Mouse (Mus musculus) megakaryocyte progenitor cell, adult 5-6 weeks (primary cell): ENCODE measurements at regions not wholly inside any gene's neighbourhood (a gene's known extent, or its start where the extent isn't known, plus 50 kb on each side); places are given as distances from the start of the nearest gene placed in this dataset.

Experiments
- ATAC-seq: replicated peaks from 2 replicates; pipeline ENCODE4 v1.8.0; 2016; ENCODE audit warnings: mild to moderate bottlenecking, moderate TSS enrichment, inconsistent platforms; ENCODE audit not compliant: poor library complexity

DNA sequence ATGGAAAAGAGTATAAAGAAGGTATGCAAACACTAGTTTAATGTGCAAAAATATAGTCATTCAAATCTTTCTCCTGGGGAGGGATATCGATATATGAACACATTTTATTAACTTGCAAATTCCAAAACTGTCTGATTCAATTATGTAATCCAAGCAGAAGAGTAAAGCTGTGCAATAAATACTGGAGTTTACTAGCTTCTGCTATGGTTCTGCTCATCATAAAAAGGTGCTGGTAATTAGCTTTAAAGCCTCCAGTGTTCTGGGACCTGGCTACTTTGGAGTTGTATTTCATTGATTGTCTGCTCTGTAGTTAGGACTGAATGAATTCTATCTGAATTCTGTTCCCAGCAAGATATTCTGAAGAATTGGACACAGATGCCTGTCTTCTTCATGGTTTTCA, 602.7 kb upstream of the Akr1e1 start:
- no peak for ATAC-seq

DNA sequence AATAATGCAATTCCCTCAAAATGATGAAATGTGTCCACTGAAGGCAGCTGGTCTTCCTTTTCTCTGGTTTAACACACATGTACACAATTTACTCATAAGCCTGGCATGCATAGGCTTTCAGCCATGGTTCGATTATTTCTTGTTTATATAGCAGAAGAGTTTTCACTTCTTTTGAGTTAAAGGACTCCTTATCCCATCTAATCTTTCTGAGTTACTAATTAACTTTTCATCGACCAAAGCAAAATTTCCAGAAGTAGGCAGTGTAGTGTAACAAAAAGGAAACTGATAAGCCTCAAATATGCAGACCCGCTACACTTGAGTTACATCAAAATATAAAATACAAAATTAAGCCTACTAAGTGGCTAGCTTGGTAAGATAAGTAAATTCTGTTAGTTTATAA, 620.5 kb upstream of the Akr1e1 start:
- ATAC-seq: no peak

DNA sequence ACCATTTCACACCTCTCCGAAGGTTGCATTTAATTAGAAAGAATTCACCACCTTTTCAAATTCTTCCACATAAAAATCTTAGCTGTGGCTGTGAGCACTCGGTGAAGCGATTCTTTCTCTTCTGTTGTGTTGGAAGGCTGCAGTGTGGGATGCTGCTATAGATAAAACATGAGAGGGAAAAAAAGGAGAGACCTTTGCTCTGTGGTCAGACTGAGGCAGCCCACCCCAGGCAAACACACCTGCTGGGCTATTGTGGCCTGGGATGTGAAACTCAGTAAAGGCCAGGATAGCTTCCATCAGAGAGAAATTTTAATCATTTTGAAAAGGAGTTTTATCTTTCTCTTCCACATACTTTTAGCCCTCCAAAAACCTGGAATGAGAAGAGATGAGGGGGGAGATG, 625.3 kb upstream of the Akr1e1 start:
- no peak for ATAC-seq

DNA sequence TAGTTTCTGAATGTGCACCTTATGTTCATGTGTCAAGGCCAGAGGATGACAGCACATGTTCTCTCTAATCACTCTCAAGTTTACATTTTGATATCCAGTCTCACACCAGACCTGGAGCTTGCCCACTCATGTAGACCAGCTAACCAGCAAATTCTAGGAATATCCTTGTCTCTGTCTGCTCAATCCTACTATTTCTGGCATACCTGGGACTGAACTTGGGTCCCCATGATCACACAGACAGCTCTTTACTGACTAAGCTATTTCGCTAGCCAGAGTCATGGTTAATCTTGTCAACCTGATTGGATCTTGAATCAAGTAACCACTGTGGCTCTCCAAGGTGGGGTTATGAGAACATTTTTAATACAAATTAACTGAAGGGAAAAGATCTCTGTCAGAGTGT, 625.9 kb upstream of the Klf6 start:
- ATAC-seq: no peak

DNA sequence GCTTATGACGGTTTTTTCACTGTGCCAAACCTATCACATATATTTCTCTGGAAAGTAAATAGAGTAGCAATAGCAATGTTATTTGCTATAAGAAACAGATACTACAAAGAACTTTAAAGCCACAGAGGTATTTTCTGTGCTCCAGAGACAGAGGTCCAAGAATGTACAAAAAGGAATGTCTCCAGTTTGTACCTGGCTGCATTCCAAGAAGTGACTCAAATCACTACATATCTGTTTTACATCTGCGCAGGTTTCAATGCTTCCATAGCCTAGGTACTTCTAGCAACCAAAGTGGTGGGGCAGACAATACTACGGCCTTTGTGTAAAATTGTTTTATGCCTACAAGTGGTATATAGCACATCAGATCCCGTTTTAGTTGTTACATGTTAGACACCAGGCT, 620.7 kb upstream of the Klf6 start:
- no peak for ATAC-seq

DNA sequence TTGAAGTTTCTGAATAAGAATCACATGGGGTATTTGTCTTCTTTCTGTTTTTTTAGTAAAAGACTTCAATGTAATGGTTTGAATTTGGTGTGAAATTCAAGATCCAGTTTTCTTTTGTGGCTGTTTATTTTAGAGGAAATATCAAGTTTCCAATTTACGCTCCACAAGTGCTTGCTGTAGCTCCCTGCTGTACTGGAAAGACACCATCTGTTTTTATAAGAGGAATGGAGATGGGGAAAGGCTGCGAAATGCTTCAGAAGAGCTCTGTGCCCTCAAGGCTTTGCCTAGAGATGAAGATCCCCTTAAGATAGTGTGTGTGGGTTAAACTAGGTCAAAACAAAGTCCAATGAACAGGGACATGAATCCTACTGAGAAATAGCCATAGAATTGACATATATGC, 618.5 kb upstream of the Klf6 start:
- ATAC-seq: no peak

DNA sequence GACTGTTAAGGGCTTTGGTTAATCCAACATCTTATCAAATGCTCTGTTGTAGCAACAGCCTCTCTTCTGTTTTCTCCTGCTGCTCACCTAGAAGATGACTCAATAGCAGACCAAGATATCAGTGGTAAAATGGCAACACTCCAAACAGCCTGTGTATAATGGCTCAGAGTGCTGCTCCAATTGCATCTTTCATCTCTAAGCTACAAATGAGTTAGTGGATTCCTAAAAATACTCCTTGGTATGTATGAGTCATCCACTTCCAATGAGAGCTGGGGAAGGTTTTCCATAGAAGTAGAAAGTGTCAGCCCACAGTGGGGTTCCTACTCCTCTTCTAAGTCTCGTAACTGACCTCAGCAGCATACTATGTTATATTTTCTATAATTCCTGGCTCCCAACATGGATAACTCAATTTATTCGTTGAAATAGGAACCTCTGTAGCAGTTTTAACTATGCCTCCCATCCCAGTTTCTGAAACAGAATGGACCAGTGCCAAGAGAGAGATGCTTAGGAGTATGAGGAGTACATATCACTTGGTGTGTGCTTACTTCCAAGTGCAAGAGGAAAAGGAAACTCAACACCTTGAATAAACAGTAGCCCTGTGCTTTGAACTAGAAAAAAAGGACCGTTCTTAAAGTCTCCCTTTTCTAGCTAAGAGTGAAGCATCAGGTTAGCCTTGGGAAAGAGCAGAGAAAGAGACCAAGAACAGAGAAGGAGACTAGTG, 612.5 kb upstream of the Klf6 start:
- ATAC-seq: no peak

DNA sequence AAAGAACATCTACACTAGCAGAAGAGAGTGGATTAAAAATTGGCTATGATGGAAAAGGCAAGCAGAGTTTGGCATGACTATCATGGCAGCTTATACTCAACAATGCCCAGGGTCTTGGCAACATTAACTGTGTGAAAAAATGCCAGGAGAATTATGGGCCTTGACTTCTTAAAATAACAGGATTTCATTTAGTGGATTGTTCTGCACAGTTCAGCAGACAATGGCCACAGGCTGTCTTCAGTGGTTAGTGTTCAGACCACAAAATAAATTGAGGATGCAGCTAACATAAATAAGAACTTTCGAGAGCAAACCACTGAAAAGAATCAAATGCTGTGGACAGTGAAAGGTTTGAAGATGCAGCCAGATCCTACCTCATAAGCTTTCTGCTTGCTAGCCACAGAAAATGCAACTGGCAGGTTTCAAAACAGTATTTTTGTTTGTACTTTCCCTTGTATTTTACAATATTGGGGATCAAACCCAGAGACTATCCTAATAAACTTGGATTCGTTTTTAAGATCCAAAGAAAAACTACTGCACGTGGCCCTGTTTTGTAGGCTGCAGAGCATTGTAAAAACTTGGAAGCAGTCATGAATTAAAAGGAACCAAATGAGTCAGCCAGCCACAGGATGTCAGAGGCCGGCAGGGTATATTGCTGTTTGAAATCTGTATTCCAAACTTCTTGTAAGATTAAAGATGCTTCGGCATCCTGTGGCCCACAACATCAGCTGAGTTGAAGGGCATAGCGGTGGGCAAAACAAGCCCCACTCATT, 603.2 kb upstream of the Klf6 start:
- ATAC-seq: no peak

DNA sequence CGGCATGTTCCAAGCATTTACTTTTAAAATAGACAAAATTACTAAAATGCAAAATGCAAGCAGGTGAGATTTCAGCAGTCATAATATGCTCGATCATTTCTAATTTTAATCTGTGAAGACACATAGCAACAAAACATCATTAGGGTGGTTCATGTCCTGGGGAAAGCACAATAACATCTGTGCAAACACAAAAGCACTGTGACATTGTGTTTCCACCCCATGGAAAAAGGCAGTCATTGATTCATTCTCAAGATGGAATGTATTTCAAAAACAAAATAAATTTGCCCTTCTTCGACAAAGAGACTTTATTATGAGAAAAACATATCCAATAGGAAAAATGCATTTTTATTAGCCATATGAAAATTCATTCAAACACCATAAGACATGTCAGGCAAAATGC, 601.5 kb upstream of the Klf6 start:
- ATAC-seq: no peak

DNA sequence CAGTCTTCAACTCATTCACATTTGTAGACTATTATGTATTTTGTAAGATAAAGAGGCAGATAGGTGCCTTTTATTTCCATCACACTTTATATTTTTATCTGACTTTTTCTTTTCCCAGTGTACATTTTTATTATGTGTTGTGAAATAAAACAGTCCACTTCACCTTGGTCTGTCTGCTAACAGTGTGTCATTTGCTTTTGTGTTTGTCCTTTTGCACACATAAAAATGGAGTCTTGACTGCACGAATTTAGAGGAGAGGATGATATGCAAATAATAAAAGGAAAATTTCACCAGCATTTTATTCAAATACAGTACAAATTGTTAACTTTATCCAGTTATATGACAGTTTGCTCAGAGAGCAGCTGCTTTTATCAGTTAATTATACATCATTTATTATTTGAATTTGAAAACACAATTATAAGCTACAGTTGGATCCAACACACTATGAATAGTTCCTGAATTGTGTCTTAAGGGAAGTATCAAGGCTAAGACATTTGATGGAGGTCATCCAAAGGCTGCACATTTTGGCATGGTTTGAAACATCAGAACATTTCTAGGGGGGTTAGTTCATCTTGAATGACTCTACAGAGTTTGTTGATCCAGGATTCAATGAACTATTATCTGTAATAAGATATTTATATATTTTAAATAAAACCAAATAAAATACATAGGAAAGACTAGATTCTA, 588.6 kb upstream of the Klf6 start:
- no peak for ATAC-seq

DNA sequence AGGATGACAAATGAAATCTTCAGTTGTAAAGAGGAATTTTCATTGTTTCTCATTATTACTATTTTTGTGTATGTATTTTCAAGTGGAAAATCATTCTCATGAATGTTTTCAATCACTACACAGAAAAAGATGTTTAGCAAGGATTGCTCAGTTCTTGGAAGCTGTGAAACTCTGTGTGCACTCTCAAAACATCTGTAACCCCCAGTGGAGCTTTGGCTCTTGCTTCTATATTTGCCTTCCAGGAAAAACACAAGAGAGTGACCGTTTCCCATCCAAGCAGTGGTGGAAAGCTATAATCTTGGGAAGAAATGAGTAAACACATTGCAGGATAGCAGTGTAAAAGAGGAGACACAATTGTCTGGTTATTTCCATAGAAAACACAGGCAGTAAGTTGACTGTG, 584.7 kb upstream of the Klf6 start:
- ATAC-seq: no peak

DNA sequence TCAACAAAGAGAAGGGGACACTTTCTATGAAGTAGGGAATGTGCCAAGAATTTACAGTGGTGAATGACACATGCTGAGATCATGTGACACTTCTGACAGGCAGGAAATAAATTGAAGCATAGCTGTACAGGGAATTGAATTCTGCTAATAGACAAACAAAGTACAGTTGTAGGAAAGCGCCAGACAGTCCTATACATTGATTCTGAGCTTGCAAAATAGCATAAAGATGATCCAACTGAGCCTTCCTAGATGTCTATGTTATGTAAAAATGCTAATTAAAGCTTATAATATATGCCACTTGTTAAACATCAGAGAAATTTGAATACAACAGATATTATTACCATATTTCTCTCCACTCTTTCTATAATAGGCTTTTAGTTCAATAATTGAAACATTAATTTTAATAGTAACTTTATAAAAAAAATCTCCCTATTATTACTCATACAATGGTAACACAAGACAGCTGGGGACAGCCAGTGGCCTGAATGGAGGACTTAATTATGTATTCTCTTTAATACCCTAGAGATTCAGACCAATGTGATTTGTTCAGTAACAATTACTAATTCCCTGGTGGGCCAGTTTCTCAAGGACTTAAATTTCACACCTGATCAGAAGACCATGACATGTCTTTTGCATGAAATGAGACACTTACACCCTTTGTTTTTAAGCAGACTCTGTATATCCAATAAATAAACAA, 571.4 kb upstream of the Klf6 start:
- ATAC-seq: no peak

DNA sequence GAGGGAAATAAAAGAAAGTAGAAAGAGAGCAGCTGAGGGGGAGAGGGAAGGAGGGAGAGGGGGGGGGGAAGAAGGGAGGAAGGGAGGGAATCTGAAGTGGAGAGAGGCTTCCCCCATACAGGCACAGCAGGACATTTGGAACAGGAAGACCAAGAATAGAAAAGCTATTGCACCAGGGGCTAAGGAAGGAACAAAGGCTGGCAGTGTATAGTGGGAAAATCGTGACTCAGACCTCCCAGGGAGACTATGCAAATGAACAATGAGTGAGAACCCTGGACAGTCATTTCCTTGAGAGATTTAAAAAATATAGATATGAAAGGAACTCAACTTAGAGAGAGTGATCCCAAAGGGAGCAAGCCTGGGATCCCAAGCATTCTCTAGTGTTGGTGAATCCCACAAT, 559.1 kb upstream of the Klf6 start:
- ATAC-seq: no peak

DNA sequence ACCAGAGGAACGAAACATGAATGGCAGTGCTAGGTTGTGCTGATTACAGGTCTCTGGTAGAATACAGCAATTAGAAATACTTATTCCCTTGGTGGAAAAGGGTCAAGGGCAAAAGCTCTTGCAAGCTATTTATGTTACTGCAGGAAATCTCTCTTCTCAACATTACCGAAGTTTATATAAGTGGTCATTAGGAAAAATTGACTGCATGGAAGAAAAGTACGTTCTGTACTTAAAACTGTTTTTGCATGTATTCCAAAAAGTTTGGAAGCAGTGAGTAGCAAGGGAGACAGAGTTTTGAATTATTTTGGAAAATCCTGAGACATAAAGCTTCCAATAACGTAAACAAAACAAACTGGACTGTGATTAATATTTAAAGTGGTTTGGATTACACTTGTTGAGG, 554.6 kb upstream of the Klf6 start:
- ATAC-seq: no peak

DNA sequence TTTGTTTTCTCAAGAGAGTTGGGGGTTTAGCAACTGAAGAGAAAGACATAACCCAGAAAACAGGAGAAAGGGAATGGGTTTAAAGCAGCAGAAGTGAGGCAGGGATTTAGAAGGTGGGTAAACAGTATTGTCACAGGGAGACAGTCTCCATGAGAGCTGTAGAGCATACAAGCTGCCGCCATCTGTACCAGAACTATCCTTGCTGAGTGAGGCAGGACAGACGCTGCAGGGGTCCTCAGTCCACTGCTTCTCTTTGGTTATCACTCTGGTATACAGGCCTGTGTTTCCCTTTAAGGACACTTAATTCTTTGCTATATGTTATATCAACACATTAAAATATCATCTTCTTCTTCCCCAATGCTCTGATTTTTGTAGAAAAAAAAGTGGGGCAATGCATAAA, 548.0 kb upstream of the Klf6 start:
- no peak for ATAC-seq

DNA sequence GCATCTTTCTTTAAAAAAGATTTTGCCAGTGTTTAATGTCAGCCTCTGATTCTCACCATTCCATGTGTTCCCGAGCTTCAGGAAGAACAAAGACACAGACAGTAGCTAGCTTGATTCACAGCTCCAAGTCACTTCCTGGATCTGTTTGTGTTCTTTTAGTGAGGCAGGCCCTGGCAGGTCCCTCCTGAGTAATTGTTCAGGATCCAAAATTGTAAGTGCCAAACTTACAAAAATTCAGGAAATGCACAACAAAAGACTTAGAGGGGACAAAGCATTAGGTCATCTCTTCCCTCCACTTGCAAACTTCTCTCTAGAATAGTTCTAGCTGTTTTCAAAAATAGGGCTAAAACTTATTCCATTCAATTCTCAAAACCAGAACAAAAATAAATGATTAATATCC, 546.3 kb upstream of the Klf6 start:
- no peak for ATAC-seq

DNA sequence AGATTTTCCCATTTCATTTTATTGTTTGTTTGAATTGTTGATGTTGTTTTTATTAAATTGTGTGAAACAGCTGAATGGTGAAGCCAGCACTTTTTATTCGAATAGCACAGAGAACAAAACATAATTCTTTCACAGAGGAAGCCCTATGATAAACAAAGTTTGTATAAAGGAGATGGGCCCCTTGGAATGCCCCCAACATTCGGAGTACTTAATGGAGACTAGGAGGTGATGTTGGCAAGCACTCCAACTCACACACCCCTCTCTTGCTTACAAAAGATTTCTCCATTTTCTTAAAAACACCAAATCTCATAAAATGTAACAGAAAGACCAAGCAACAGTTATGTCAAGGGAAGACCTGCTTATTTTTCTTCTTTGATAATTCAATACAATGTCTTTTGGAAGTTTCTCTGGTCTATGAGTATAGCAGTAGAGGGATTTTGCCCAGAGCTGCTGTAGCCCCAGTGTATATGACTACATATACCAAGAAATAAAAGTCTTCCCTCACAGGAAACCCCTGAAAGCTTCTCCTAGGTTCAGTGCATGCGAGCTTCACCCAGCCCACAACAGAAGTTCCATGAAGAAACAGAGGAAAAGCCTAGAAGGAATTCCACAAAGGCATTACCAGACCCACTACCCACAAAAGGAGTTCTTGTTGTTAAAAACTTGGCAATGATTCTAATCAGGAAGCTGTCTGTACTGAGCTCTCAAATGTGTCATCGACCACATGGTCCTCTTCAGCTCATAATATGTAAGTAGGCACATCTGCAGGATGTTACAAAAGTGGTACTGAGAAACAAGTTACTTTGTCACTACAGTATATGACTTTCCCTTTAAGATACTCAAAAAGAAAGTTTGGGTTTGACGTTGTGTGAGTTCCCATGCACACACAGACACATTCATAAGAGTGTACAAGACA, 543.1 kb upstream of the Klf6 start:
- no peak for ATAC-seq

DNA sequence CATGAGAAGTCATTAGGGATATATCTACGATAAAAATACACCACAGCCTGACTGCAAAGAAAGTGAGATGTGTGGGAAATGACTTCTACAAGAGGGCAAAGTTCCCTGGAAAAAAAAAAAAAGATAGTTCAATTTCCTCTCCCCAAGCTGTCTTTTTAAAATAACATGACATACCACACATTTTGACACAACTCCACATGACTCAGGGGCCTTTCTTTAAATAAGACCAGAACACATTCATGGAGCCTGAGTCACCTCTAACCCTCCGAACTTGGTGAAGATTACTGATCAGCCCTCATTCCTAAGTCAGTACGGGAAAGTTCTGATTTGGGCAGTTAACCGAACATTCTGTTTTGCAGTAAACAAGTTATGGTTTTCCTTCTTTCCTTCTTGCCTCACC, 515.6 kb upstream of the Klf6 start:
- ATAC-seq: no peak

DNA sequence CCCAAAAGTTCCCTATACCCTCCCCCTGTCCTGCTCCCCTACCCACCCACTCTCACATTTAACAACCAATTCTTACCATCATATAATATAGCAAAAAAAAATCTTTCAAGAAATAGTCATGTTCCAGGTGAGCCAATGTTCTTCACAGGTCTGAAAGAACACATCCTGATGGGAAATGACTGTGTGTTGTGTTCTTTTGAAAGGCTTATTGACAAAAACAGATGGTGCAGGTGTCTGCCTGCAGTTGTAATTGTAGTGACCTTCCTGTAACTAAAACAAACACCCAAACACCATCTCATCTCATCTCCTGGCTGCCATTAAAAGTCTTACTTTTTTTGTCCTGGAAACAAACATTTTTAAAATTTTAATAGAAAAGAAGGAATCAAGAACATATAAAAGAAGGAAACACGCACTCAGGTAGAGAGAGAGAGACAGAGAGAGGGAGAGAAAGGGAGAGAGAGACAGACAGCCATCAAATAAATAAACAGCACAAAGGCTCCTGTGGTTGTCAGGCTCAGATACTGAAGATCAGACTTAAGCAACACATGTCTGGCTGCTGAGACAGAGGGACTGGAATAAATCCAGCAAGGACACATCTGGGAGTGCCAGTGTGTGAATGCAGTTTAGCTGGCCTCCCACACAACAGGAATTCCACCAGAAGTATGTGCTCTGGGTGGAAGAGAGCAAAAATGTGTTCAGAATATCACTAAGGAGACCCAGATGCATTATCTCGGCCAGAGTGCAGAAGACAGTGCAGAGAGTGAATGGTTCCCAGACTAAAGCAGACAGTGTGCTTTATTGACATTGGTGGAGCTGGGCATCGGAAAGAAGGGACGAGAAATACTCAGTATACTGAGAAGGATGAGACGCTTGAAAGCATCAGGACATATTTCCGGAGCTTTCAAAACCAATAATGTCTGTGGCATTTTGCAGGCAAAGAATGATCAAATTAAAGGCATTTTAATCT, 513.5 kb upstream of the Klf6 start:
- ATAC-seq: no peak
